Mouse (Mus musculus) forebrain, embryonic 13.5 days (tissue): Measurements from ENCODE around the gene Ak5. TPM values are rescaled to one million over a fixed set of nuclear protein-coding genes. Genes with fewer than 3 reads are reported as not detected.
A peak's percentile ranks its signal among the peaks of the same experiment; 100 is the strongest.

Experiments
- ATAC-seq: fragments of 200-750 bp; cut with Nextera tagmentation; 2 replicates; pipeline ENCODE4 v1.8.0; 2017
- H3K27ac ChIP-seq: fragments of 300-500 bp; sonication (generic); 2 replicates; pipeline ENCODE4 v1.5.1; 2015; ENCODE audit warnings: inconsistent platforms, mild to moderate bottlenecking, moderate library complexity
- H3K27me3 ChIP-seq: fragments of 300-500 bp; sonication (generic); 2 replicates; pipeline ENCODE4 v1.6.1; 2015; ENCODE audit warnings: mild to moderate bottlenecking, inconsistent platforms
- H3K36me3 ChIP-seq: fragments of 300-500 bp; sonication (generic); 2 replicates; pipeline ENCODE4 v1.6.1; 2015; ENCODE audit warnings: mild to moderate bottlenecking, inconsistent platforms; ENCODE audit not compliant: poor library complexity, severe bottlenecking
- H3K4me1 ChIP-seq: fragments of 300-500 bp; sonication (generic); 2 replicates; pipeline ENCODE4 v1.6.1; 2015; ENCODE audit warnings: inconsistent platforms
- H3K4me2 ChIP-seq: fragments of 300-500 bp; sonication (generic); 2 replicates; pipeline ENCODE4 v1.6.1; 2015; ENCODE audit warnings: inconsistent platforms, mild to moderate bottlenecking, moderate library complexity
- H3K4me3 ChIP-seq: fragments of 300-500 bp; sonication (generic); 2 replicates; pipeline ENCODE4 v1.5.1; 2015; ENCODE audit warnings: mild to moderate bottlenecking, inconsistent platforms
- H3K9ac ChIP-seq: fragments of 300-500 bp; sonication (generic); 2 replicates; pipeline ENCODE4 v1.6.1; 2015; ENCODE audit warnings: mild to moderate bottlenecking, inconsistent platforms
- H3K9me3 ChIP-seq: fragments of 300-500 bp; sonication (generic); replicated peaks from 2 replicates; pipeline ENCODE4 v1.6.1; 2016; ENCODE audit warnings: inconsistent platforms
- WGBS: fragments of 180-500 bp; shearing (Covaris S2); methylation state at CpG from one replicate; pipeline ENCODE4 v1.1.7; 2015; 5-methylcytosine and 5-hydroxymethylcytosine counted together
- polyA plus RNA-seq: library from polyadenylated mRNA; unstranded; fragments of >200 nt; fragmentation: Nextera tagmentation; extraction: Ambion mirVana; gene quantifications from 2 replicates; pipeline ENCODE4 v1.2.1, GENCODE M21; 2015

Ak5 gene
- polyA plus RNA-seq, 1 experiment from 2014 or later = 2.2 TPM

DNA sequence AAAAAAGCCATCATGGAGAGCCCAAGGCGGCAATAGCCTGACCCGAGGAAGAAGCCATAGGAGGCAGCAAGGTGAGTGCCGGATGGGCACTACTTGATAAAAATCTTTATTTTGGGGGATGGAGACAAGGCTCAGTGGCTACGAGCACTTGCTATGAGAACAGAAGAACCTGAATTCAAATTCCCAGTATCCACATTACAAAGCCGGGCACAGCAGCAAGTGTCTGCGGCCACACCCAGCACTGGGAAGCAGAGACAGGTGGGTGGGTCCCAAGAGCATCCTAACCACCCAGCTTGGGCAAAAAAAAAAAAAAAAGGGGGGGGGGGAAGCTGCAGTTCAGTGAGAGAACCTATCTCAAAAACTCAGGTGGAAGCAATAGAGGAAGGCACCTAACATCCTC lies 187.8 kb downstream of the Ak5 start:
- Histone ChIP-seq H3K9ac (no peak overlapping the region), H3K36me3 (no peaks in the 10 kb centered on the region), H3K4me1 (peaks cover 23% of the 10 kb centered on the region), H3K27me3 (no peaks in the 10 kb centered on the region), H3K4me2 (no peak overlapping the region), H3K4me3 (no peak overlapping the region), H3K9me3 (no peaks in the 10 kb centered on the region), H3K27ac (no peak overlapping the region)
- WGBS = 93% methylated on average over 6 of the region's 6 CpGs
- ATAC-seq = no peak

- H3K4me1 ChIP-seq = peaks cover 15% of the 10 kb centered on the region
- peak overlapping the region; percentile 34 for H3K4me3 ChIP-seq
- no peaks in the 10 kb centered on the region for H3K36me3 ChIP-seq
- 3% methylated on average over 14 of the region's 16 CpGs for WGBS
- no peaks in the 10 kb centered on the region for H3K9me3 ChIP-seq
- ATAC-seq = peak; percentile 78
- peak overlapping the region; percentile 61 for H3K4me2 ChIP-seq
- no peak overlapping the region for H3K27ac ChIP-seq
- H3K9ac ChIP-seq = no peak overlapping the region
- no peaks in the 10 kb centered on the region for H3K27me3 ChIP-seq
Observed at GRCm38 (mm10) chr3:152478599-152479435, 189.3 kb downstream of the Ak5 start.

DNA sequence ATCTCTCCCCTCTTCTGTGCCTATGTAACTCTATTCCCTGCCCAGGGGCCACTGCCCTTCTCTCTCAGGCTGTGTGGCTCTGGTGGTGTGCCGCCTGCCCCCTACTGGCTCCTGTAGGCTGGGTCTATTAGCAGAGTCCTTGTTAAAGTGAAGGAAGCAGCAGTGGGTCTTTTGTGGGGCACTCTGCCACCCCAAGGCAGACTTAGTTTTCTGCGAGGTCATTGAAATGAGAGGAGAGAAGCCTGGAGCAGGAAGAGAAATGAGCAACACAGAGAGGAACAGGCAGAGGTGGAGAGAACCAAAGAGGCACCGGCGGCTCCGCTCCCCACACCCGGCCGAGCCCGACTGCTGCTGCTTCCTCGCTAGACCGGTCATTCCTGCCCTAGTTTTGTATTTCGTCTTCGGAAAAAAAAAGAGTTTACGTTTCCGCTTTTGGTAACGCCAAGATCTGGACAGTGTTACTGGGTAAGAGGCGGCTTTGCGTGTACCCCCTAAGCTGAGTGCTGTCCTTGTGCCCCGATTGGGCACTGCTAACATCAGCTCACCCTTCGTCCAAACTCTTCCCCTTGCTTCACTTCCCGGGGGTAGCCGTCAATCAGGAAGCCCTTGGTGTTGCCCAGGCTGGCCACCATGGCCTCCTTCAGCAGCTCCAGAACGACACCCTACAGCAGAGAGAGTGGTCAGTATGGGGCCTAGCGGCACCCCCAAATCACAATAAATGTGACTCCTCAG lies 190.2 kb downstream of the Ak5 start:
- Histone ChIP-seq H3K4me2 (peak overlapping the region; percentile 61), H3K36me3 (no peaks in the 10 kb centered on the region), H3K4me3 (peak overlapping the region; percentile 34), H3K27ac (no peak overlapping the region), H3K27me3 (no peaks in the 10 kb centered on the region), H3K9ac (peak overlapping the region; percentile 50; the same call in 1 of the 2 replicates), H3K4me1 (peaks cover 12% of the 10 kb centered on the region), H3K9me3 (no peaks in the 10 kb centered on the region)
- ATAC-seq = peak; percentile 63
- 4% methylated on average over 23 of the region's 23 CpGs for WGBS

DNA sequence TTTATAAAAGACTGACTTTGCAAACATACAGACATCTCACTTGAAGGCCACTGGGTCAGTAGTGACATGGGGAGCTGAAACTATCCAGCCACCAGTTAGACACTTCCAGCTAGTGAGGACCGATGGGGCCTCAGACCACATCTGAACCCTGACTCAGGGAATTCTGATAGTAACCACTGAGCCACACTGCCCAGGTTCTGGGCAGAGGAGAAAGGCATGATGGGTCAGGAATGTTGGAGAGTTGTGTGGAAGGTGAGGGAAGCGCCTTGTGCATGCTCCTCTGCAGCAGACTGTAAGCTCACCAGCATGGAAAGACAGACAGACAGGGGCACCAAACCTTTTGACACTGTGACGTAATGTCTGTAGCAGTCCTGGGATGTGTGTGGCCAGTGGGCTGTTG lies 192.3 kb downstream of the Ak5 start:
- Histone ChIP-seq H3K27me3 (no peaks in the 10 kb centered on the region), H3K9ac (no peak overlapping the region), H3K4me2 (no peak overlapping the region), H3K4me3 (no peak overlapping the region), H3K4me1 (peaks cover 12% of the 10 kb centered on the region), H3K9me3 (no peaks in the 10 kb centered on the region), H3K36me3 (no peaks in the 10 kb centered on the region), H3K27ac (no peak overlapping the region)
- 96% methylated on average over 3 of the region's 3 CpGs for WGBS
- no peak for ATAC-seq

- H3K36me3 ChIP-seq = no peaks in the 10 kb centered on the region
- no peaks in the 10 kb centered on the region for H3K9me3 ChIP-seq
- no peak for ATAC-seq
- peaks cover 12% of the 10 kb centered on the region for H3K4me1 ChIP-seq
- no peak overlapping the region for H3K9ac ChIP-seq
- H3K27ac ChIP-seq = no peak overlapping the region
- no peak overlapping the region for H3K4me2 ChIP-seq
- H3K27me3 ChIP-seq = no peaks in the 10 kb centered on the region
- H3K4me3 ChIP-seq = no peak overlapping the region
- 89% methylated on average over 1 of the region's 1 CpGs for WGBS
Observed at GRCm38 (mm10) chr3:152475278-152475669, 192.9 kb downstream of the Ak5 start.

GRCm38 (mm10) chr3:152474582-152475277 lies 193.4 kb downstream of the Ak5 start:
- no peak overlapping the region for H3K4me2 ChIP-seq
- no peaks in the 10 kb centered on the region for H3K36me3 ChIP-seq
- ATAC-seq = no peak
- H3K27me3 ChIP-seq = no peaks in the 10 kb centered on the region
- H3K9ac ChIP-seq = no peak overlapping the region
- H3K4me1 ChIP-seq = peaks cover 12% of the 10 kb centered on the region
- WGBS = 61% methylated on average over 15 of the region's 15 CpGs
- H3K9me3 ChIP-seq = no peaks in the 10 kb centered on the region
- H3K4me3 ChIP-seq = no peak overlapping the region
- H3K27ac ChIP-seq = no peak overlapping the region

GRCm38 (mm10) chr3:152472676-152473075 lies 195.5 kb downstream of the Ak5 start:
- WGBS = 90% methylated on average over 16 of the region's 16 CpGs
- H3K4me2 ChIP-seq = no peak overlapping the region
- H3K4me3 ChIP-seq = no peak overlapping the region
- no peak for ATAC-seq
- H3K27ac ChIP-seq = no peak overlapping the region
- peaks cover 2% of the 10 kb centered on the region; the same call in 1 of the 2 replicates for H3K4me1 ChIP-seq
- no peaks in the 10 kb centered on the region for H3K9me3 ChIP-seq
- no peaks in the 10 kb centered on the region for H3K36me3 ChIP-seq
- no peaks in the 10 kb centered on the region for H3K27me3 ChIP-seq
- H3K9ac ChIP-seq = no peak overlapping the region

DNA sequence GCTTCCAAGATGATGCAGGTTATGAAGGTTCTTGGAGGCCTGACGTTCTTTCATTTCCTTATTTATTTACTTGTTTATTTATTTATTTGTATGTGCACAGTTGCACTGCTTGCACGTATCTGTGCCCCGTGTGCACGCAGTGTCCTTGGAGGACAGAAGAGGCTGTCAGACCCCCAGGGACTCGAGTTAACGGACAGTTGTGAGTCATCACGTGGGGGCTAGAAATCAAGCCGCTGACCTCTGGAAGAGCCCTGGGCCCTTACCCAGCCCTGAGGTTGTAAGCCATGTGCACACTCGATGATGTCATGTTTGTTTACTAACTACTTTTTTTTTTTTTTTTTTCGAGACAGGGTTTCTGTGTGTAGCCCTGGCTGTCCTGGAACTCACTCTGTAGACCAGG lies 197.8 kb downstream of the Ak5 start:
- WGBS = 86% methylated on average over 10 of the region's 10 CpGs
- H3K4me1 ChIP-seq = no peaks in the 10 kb centered on the region
- no peak overlapping the region for H3K4me3 ChIP-seq
- no peak for ATAC-seq
- no peak overlapping the region for H3K4me2 ChIP-seq
- no peaks in the 10 kb centered on the region for H3K36me3 ChIP-seq
- no peaks in the 10 kb centered on the region for H3K27me3 ChIP-seq
- H3K9me3 ChIP-seq = no peaks in the 10 kb centered on the region
- H3K27ac ChIP-seq = no peak overlapping the region
- H3K9ac ChIP-seq = no peak overlapping the region

DNA sequence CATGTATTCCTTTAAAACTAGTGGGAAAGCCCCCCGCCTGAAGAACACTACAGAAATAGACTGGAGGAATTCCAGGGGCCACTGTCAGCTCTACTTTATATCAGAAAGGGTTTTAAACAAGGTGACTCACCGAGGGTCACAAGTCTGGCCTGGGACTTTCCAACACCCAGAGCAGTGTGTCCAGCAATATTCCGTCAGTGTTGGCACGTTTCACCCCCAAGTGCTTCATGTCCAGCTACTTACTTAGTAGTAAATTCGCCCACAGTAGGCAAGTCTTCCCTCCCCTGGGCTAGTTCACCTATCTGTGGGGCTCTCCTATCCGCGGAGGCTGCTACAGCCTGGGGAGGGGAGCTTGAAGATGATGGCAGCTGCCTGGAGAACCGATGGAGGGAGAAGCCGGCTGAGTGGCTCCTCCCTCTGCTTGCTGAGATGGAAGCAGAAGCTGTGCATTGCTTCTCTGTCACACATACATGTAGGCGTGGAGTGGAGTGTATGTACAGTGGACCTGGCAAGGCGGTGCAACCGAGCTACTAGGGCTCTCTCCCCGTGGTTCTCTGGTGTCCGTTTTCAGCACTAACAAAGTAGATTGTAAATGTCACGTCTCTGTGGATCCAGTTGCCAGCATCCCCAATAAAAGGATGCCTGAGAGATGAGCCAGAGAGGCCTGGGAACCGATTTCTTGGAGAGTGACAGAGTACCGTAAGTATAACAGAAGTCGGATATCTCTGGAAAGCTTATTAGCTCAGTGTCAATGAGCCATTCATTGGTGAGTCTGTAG lies 198.5 kb downstream of the Ak5 start:
- 79% methylated on average over 18 of the region's 18 CpGs for whole genome bisulfite sequencing
- Histone ChIP-seq H3K36me3 (no peaks in the 10 kb centered on the region), H3K27me3 (no peaks in the 10 kb centered on the region), H3K4me2 (no peak overlapping the region), H3K4me3 (no peak overlapping the region), H3K9me3 (no peaks in the 10 kb centered on the region), H3K9ac (no peak overlapping the region), H3K4me1 (no peaks in the 10 kb centered on the region), H3K27ac (no peak overlapping the region)
- ATAC-seq = no peak

DNA sequence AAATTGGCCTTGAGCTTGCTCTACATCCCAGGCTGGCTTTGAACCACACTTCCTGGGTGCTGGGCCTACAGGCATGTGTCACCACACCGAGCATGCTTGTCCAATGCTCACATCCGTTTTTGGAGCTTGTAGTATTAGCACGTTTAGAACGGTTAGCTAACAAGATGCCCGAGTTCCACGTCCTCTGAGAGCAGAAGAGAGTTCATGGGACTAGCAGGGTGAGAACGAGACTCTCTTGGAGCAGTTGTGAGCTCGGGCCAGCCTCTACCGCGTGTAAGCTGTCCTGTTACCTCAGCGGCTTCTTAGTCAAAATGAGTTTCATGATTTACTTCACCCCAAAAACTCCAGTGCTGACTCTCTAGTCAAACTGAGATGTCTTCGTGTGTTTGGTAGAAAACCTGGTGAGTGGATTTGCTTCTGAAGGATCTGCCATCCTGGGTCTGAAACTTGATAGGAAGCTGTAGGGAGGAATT lies 199.6 kb downstream of the Ak5 start:
- WGBS = 87% methylated on average over 12 of the region's 12 CpGs
- Histone ChIP-seq H3K27me3 (no peaks in the 10 kb centered on the region), H3K9ac (no peak overlapping the region)

GRCm38 (mm10) chr3:152468032-152468431 lies 200.1 kb downstream of the Ak5 start:
- WGBS = 90% methylated on average over 8 of the region's 8 CpGs
- no peak for ATAC-seq
- no peaks in the 10 kb centered on the region for H3K27me3 ChIP-seq

More for the DNA sequence above, 199.6 kb downstream of the Ak5 start:
- Histone ChIP-seq H3K27ac (no peak overlapping the region), H3K36me3 (no peaks in the 10 kb centered on the region), H3K4me1 (no peaks in the 10 kb centered on the region), H3K4me2 (no peak overlapping the region), H3K9me3 (no peaks in the 10 kb centered on the region), H3K4me3 (no peak overlapping the region)
- ATAC-seq = no peak

More at GRCm38 (mm10) chr3:152468032-152468431, 200.1 kb downstream of the Ak5 start:
- H3K9ac ChIP-seq = no peak overlapping the region
- no peaks in the 10 kb centered on the region for H3K4me1 ChIP-seq
- H3K9me3 ChIP-seq = no peaks in the 10 kb centered on the region
- no peak overlapping the region for H3K27ac ChIP-seq
- H3K36me3 ChIP-seq = peaks cover under 1% of the 10 kb centered on the region; the same call in 1 of the 2 replicates
- H3K4me3 ChIP-seq = no peak overlapping the region
- H3K4me2 ChIP-seq = no peak overlapping the region
